Mouse (Mus musculus): ENCODE data around the gene Hivep3. TPM values are rescaled to one million over a fixed set of nuclear protein-coding genes. Genes with fewer than 3 reads are reported as not detected.

Gene Hivep3
- polyA plus RNA-seq, 1 experiment from 2014 or later: 5.7 TPM

DNA sequence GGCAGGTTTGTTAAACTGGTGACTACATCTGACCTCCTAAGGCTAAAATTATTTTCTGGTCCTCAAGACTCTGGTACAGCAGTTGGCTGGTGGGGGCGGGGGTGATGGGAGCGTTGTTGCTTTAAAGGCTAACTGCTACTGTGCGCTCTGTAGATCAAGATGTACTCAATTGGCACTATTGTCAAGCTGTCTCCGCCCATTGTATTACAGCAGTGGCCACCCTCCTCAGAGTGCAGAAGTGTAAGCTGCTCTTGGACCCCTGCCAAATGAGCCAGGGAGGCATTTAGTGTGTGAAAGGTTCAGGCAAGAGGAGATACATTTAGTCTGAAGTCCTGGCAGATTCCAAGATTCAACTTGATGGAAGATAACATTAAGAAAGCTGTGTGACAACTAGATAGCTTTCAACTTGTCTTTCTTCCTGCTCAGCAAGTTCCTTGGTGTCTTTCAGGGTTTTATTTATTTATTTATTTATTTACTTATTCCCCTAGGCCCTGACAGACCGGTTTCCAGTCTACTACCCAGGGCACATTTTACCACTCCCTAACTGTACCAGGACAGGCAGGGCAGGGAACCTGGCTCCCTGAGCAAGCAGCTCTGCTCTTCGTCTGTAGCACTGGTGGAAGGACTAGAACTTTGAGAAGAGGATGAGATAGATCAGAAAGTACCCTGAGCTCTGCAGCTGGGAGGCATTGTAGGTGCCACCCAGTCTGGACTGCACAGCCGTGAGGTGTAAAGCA is 83.2 kb downstream of the Hivep3 start:
- no peaks in the 10 kb centered on the region for H3K36me3 ChIP-seq (ENCODE audit: control insufficient read depth, insufficient read depth, low read length)
- H3K9ac ChIP-seq (ENCODE audit: low read length): no peak overlapping the region
- no peak overlapping the region for H3K27ac ChIP-seq (ENCODE audit: low read depth, low read length)
- no peak overlapping the region for H3K4me3 ChIP-seq (ENCODE audit: low read depth, low read length)
- H3K4me1 ChIP-seq (ENCODE audit: control insufficient read depth, insufficient read depth, low read length): peaks cover 25% of the 10 kb centered on the region
- WGBS: 42% methylated on average over 7 of the region's 7 CpGs
- H3K27me3 ChIP-seq (ENCODE audit: control insufficient read depth, insufficient read depth, low read length): peaks cover 5% of the 10 kb centered on the region; the same call in 1 of the 2 replicates
- ATAC-seq (ENCODE audit: insufficient read depth, low FRiP score, low TSS enrichment) (peak; percentile 69; the same call in 1 of the 2 replicates), DNase-seq (ENCODE audit: low spot score) (peak; percentile 70)
- H3K9me3 ChIP-seq (ENCODE audit: control insufficient read depth, low read length): no peaks in the 10 kb centered on the region
- H3K4me2 ChIP-seq (ENCODE audit: low read depth): no peak overlapping the region

DNA sequence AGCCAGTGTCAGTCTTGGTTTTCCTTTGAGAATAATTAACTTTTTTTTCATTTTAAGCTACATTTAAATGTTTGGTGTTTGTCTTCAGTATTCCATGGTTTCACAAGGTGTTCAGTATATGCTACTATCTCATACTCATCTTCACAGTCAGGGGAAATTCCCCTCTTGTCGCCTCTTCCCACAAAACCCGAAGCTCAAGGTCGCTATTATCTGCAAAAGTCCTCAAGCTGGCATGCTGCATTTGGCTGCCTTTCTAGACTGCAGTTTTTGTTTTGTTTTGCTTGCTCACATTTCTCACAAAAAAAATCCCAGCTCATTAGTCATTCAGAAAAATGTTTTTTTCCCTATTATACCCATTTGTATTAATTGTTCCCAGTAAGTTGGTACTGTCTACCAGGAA is 92.4 kb downstream of the Hivep3 start:
- no peaks in the 10 kb centered on the region for H3K36me3 ChIP-seq (ENCODE audit: control insufficient read depth, insufficient read depth, low read length)
- H3K27me3 ChIP-seq (ENCODE audit: control insufficient read depth, insufficient read depth, low read length): no peaks in the 10 kb centered on the region
- no peak overlapping the region for H3K4me3 ChIP-seq (ENCODE audit: low read depth, low read length)
- H3K9me3 ChIP-seq (ENCODE audit: control insufficient read depth, low read length): no peaks in the 10 kb centered on the region
- 89% methylated on average over 3 of the region's 3 CpGs for WGBS
- H3K4me2 ChIP-seq (ENCODE audit: low read depth): no peak overlapping the region
- no peaks in the 10 kb centered on the region for H3K4me1 ChIP-seq (ENCODE audit: control insufficient read depth, insufficient read depth, low read length)
- no peak overlapping the region for H3K27ac ChIP-seq (ENCODE audit: low read depth, low read length)
- ATAC-seq (ENCODE audit: insufficient read depth, low FRiP score, low TSS enrichment) (no peak), DNase-seq (ENCODE audit: low spot score) (no peak)
- H3K9ac ChIP-seq (ENCODE audit: low read length): no peak overlapping the region

DNA sequence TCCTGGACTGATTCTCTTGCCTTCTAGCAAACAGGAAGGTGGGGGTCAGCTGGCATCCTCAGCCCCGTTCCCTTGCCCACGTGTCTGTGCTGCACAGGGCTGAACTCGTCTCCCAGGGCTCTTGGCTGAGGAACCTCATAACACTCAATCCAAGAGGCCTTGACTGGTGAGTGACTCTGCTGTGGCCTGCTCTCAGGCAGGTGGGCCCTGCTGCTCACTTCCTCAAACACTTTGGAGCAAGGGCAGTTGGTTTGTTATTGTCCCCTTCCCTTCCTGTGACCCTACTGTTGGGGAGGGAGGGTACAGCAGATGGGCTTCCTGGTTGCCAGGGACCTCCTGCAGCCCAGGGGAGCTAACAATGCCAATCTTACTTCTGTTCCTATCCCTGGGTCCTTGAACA is 94.8 kb downstream of the Hivep3 start:
- no peak overlapping the region for H3K4me2 ChIP-seq (ENCODE audit: low read depth)
- H3K9ac ChIP-seq (ENCODE audit: low read length): no peak overlapping the region
- WGBS: 85% methylated on average over 3 of the region's 3 CpGs
- ATAC-seq (ENCODE audit: insufficient read depth, low FRiP score, low TSS enrichment) (no peak), DNase-seq (ENCODE audit: low spot score) (no peak)
- no peak overlapping the region for H3K27ac ChIP-seq (ENCODE audit: low read depth, low read length)
- no peak overlapping the region for H3K4me3 ChIP-seq (ENCODE audit: low read depth, low read length)
- H3K36me3 ChIP-seq (ENCODE audit: control insufficient read depth, insufficient read depth, low read length): no peaks in the 10 kb centered on the region
- no peaks in the 10 kb centered on the region for H3K4me1 ChIP-seq (ENCODE audit: control insufficient read depth, insufficient read depth, low read length)
- H3K27me3 ChIP-seq (ENCODE audit: control insufficient read depth, insufficient read depth, low read length): no peaks in the 10 kb centered on the region
- no peaks in the 10 kb centered on the region for H3K9me3 ChIP-seq (ENCODE audit: control insufficient read depth, low read length)

DNA sequence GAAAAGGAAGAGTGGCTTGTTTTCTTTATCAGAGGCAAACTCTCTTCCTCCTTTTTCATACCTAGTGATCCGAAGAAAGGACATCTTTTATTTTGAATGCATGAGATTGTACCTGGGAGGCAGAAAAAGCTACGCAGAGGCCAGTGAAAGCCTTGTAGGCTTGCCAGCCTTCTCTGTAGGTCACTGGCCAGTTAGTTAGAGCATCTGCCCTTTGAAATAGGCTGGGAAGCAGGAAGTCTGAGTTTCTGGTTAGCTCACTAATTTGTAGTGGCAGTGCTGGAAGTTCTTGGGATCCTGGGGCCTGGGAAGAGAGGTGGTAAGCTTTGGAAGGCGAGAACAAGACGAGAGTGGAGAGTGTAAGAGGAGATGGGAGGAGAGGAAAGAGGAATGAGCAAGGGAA is 95.4 kb downstream of the Hivep3 start:
- no peak overlapping the region for H3K27ac ChIP-seq (ENCODE audit: low read depth, low read length)
- no peaks in the 10 kb centered on the region for H3K36me3 ChIP-seq (ENCODE audit: control insufficient read depth, insufficient read depth, low read length)
- H3K4me2 ChIP-seq (ENCODE audit: low read depth): no peak overlapping the region
- DNase-seq (ENCODE audit: low spot score): no peak
- no peak overlapping the region for H3K9ac ChIP-seq (ENCODE audit: low read length)
- H3K9me3 ChIP-seq (ENCODE audit: control insufficient read depth, low read length): no peaks in the 10 kb centered on the region
- ATAC-seq (ENCODE audit: insufficient read depth, low FRiP score, low TSS enrichment): no peak
- WGBS: 78% methylated on average over 4 of the region's 4 CpGs
- no peaks in the 10 kb centered on the region for H3K4me1 ChIP-seq (ENCODE audit: control insufficient read depth, insufficient read depth, low read length)
- no peaks in the 10 kb centered on the region for H3K27me3 ChIP-seq (ENCODE audit: control insufficient read depth, insufficient read depth, low read length)
- H3K4me3 ChIP-seq (ENCODE audit: low read depth, low read length): no peak overlapping the region

DNA sequence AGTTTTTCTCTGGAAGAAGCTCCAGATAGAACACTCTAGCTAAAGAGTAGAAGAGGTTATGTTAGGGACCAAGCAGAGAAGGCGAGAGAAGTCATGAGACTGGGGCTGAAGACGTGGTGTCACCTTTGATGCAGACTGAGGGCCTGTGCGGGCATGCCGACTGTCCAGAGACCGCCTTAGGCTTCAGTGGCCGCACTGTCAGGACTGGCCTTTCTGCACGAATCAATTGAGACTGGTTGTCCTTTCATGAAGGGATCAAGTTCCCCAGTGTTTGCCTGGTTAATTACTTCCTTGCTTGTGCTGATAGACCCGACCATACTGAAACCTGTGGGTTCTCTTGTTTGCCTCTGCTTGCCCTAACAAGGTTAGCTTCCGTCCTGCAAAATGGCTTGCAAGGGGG is 99.7 kb downstream of the Hivep3 start:
- Histone ChIP-seq H3K27ac (ENCODE audit: low read depth, low read length) (no peak overlapping the region), H3K9me3 (ENCODE audit: control insufficient read depth, low read length) (no peaks in the 10 kb centered on the region), H3K4me3 (ENCODE audit: low read depth, low read length) (no peak overlapping the region), H3K4me2 (ENCODE audit: low read depth) (no peak overlapping the region), H3K27me3 (ENCODE audit: control insufficient read depth, insufficient read depth, low read length) (no peaks in the 10 kb centered on the region), H3K4me1 (ENCODE audit: control insufficient read depth, insufficient read depth, low read length) (no peaks in the 10 kb centered on the region), H3K9ac (ENCODE audit: low read length) (no peak overlapping the region), H3K36me3 (ENCODE audit: control insufficient read depth, insufficient read depth, low read length) (no peaks in the 10 kb centered on the region)
- WGBS: 79% methylated on average over 9 of the region's 9 CpGs
- DNase-seq (ENCODE audit: low spot score): no peak
- no peak for ATAC-seq (ENCODE audit: insufficient read depth, low FRiP score, low TSS enrichment)

DNA sequence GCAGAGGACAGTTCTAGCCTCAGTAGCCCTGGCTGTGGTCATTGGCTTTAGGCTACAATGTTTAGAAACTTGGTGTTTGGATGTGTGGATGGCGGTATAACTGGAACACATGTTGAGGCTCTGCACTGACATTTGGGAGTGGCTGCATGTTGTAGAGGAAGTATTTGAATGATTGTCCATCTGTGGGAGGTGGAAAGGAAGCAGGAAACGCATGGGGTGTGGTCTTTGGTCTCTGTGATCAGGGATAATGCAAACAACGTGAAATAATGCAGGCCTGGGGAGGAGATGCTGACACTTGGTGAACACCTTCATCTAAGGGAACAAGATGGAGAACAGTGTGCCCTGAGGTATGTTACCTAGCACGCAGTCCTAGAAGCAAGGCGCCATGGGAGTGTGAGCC is 100.3 kb downstream of the Hivep3 start:
- H3K27ac ChIP-seq (ENCODE audit: low read depth, low read length): no peak overlapping the region
- no peak overlapping the region for H3K9ac ChIP-seq (ENCODE audit: low read length)
- no peaks in the 10 kb centered on the region for H3K36me3 ChIP-seq (ENCODE audit: control insufficient read depth, insufficient read depth, low read length)
- H3K4me3 ChIP-seq (ENCODE audit: low read depth, low read length): no peak overlapping the region
- DNase-seq (ENCODE audit: low spot score) (no peak), ATAC-seq (ENCODE audit: insufficient read depth, low FRiP score, low TSS enrichment) (no peak)
- WGBS: 78% methylated on average over 5 of the region's 5 CpGs
- no peaks in the 10 kb centered on the region for H3K9me3 ChIP-seq (ENCODE audit: control insufficient read depth, low read length)
- no peak overlapping the region for H3K4me2 ChIP-seq (ENCODE audit: low read depth)
- H3K27me3 ChIP-seq (ENCODE audit: control insufficient read depth, insufficient read depth, low read length): no peaks in the 10 kb centered on the region
- no peaks in the 10 kb centered on the region for H3K4me1 ChIP-seq (ENCODE audit: control insufficient read depth, insufficient read depth, low read length)

DNA sequence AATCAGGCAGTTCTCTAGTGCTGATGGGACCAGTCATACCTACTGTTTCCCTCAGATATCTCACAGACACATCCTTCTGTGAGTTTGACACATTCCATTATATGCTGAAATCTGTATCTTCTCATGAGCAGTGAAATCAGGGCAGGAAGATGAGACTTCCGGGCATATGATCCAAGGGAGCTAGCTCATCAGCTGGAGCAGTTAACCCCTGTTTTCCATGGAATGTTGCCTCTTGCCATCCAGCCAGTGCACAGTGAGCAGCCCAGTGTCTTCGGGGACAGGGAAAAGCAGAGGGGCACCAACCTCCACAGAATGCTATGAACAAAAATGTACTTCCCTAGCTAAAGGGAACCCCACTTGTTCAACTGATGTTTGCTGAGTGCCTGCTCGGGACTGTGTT is 102.6 kb downstream of the Hivep3 start:
- WGBS: 90% methylated on average over 3 of the region's 3 CpGs
- Histone ChIP-seq H3K4me1 (ENCODE audit: control insufficient read depth, insufficient read depth, low read length) (no peaks in the 10 kb centered on the region), H3K36me3 (ENCODE audit: control insufficient read depth, insufficient read depth, low read length) (no peaks in the 10 kb centered on the region), H3K27ac (ENCODE audit: low read depth, low read length) (no peak overlapping the region), H3K9ac (ENCODE audit: low read length) (no peak overlapping the region), H3K4me3 (ENCODE audit: low read depth, low read length) (no peak overlapping the region), H3K4me2 (ENCODE audit: low read depth) (no peak overlapping the region), H3K27me3 (ENCODE audit: control insufficient read depth, insufficient read depth, low read length) (no peaks in the 10 kb centered on the region), H3K9me3 (ENCODE audit: control insufficient read depth, low read length) (no peaks in the 10 kb centered on the region)
- ATAC-seq (ENCODE audit: insufficient read depth, low FRiP score, low TSS enrichment): no peak
- no peak for DNase-seq (ENCODE audit: low spot score)

DNA sequence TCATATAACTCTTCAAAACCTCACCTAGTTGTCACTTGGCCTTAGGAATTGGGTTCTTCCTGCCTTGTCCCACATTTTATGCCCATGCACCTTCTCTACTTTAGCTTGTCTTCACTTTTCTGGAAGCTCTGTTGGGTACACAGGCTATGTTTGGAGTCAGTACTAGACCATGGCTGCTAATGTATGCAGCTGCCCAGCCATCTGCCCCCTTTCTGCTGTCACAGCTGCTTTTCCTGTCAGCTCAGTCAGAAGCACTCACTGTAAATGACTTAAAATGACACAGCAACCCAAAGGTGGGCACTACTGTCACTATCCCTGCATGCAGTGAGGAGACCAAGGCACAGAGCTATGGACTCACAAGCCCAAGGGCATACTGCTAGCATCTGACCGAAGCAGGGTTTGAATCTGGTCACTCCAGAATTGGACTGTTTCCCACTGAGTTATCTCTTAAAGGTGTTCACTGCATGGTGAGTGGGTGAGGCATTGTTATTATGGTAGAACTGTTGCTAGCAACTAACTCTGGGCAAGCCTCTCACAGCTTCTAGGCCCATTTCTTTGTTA is 104.0 kb downstream of the Hivep3 start:
- H3K4me1 ChIP-seq (ENCODE audit: control insufficient read depth, insufficient read depth, low read length): no peaks in the 10 kb centered on the region
- no peak overlapping the region for H3K27ac ChIP-seq (ENCODE audit: low read depth, low read length)
- no peaks in the 10 kb centered on the region for H3K9me3 ChIP-seq (ENCODE audit: control insufficient read depth, low read length)
- no peak overlapping the region for H3K4me2 ChIP-seq (ENCODE audit: low read depth)
- no peak overlapping the region for H3K4me3 ChIP-seq (ENCODE audit: low read depth, low read length)
- no peak overlapping the region for H3K9ac ChIP-seq (ENCODE audit: low read length)
- H3K36me3 ChIP-seq (ENCODE audit: control insufficient read depth, insufficient read depth, low read length): no peaks in the 10 kb centered on the region
- 93% methylated on average over 1 of the region's 1 CpGs for WGBS
- DNase-seq (ENCODE audit: low spot score): no peak
- H3K27me3 ChIP-seq (ENCODE audit: control insufficient read depth, insufficient read depth, low read length): no peaks in the 10 kb centered on the region
- ATAC-seq (ENCODE audit: insufficient read depth, low FRiP score, low TSS enrichment): no peak

DNA sequence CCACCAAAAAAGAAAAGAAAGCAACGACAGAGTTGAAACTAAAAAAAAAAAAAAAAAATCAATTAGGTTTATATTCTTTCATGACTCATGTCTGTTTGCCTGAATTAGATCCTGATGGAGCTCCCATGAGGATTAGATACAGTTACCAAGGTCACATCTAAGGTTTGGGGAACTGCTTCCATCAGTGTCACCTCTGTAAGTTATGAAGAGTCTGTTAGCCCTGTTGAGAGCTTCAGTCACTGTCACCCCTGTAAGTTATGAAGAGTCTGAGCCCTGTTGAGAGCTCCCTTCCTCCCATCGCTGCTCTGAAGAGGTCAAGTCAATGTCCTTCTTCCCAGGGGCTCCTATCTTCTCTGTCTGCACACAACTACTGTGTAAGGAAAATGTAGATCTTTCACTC is 104.7 kb downstream of the Hivep3 start:
- 79% methylated on average over 2 of the region's 2 CpGs for WGBS
- DNase-seq (ENCODE audit: low spot score): no peak
- H3K36me3 ChIP-seq (ENCODE audit: control insufficient read depth, insufficient read depth, low read length): no peaks in the 10 kb centered on the region
- H3K27me3 ChIP-seq (ENCODE audit: control insufficient read depth, insufficient read depth, low read length): no peaks in the 10 kb centered on the region
- no peak overlapping the region for H3K9ac ChIP-seq (ENCODE audit: low read length)
- H3K27ac ChIP-seq (ENCODE audit: low read depth, low read length): no peak overlapping the region
- no peaks in the 10 kb centered on the region for H3K4me1 ChIP-seq (ENCODE audit: control insufficient read depth, insufficient read depth, low read length)
- no peak for ATAC-seq (ENCODE audit: insufficient read depth, low FRiP score, low TSS enrichment)
- H3K4me2 ChIP-seq (ENCODE audit: low read depth): no peak overlapping the region
- H3K4me3 ChIP-seq (ENCODE audit: low read depth, low read length): no peak overlapping the region
- no peaks in the 10 kb centered on the region for H3K9me3 ChIP-seq (ENCODE audit: control insufficient read depth, low read length)
